Comparison of ENCODE assay signal across 27 mouse cellular contexts in the genomic region with DNA sequence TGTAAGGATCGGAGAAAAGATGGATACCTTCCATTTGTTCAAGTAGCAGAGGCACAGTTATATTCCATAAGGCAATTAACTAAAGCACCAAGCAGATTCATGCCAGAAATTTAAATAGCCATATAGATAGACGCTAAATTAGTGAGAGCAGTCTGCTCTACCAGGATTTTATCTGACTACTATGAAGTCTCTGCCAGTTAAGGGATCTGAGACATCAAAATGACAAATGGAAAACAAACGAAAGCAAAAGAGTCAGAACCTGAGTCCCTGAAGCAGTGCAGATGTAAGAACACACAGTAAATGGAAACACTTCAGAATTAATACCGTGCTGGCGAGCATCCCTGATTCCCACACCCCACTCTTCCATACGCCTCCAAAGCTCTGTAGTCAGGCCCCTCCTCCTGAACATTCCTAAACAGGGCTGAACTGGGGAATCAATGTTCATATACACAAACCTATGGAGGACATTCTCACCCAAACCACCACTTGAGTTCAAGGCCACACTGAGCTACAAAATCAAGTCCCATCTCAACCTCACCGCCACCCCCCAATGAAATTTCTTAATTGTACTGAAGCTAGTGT. TPM values are rescaled to one million over a fixed set of nuclear protein-coding genes. Genes with fewer than 3 reads are reported as not detected.
A peak's percentile ranks its signal among the peaks of the same experiment; 100 is the strongest.
DNase-seq lines count a peak whose midpoint lies in the region; ATAC-seq and TF ChIP-seq lines count a peak whose summit lies in the region.
"Had no signal": no experiment of that assay in that cellular context is flagged by ENCODE, and none has a peak within 500 bp of the region (broad histone marks: within the 10 kb centered on the region; RNA-seq: fewer than 3 reads in every experiment).

No protein-coding gene starts in this region.

- TF ChIP-seq CTCF in cerebellum, adult 2 months (IDR thresholded peaks at IDR 0.05; ENCODE audit: borderline replicate concordance, insufficient read depth, low read depth, low read length), result no peak

- H3K36me3 ChIP-seq in forebrain, embryonic 16.5 days (ENCODE audit: control insufficient read depth, insufficient read depth), result no peaks in the 10 kb centered on the region
- H3K36me3 ChIP-seq in forebrain, embryonic 10.5 days (replicated peaks), result no peaks in the 10 kb centered on the region
- H3K36me3 ChIP-seq in lung, embryonic 15.5 days, result no peaks in the 10 kb centered on the region
- no peaks in the 10 kb centered on the region for H3K36me3 ChIP-seq in midbrain, embryonic 14.5 days (ENCODE audit: control insufficient read depth, insufficient read depth, low read length)
- H3K36me3 ChIP-seq: embryonic facial prominence, embryonic 15.5 days; hindbrain, embryonic 10.5 days; liver, embryonic 13.5 days; neural tube, embryonic 15.5 days had no signal

- H3K9me3 ChIP-seq in forebrain, embryonic 16.5 days (ENCODE audit: control insufficient read depth, low read length), result no peaks in the 10 kb centered on the region
- H3K9me3 ChIP-seq in forebrain, embryonic 10.5 days, result no peaks in the 10 kb centered on the region
- H3K9me3 ChIP-seq in lung, embryonic 15.5 days, result no peaks in the 10 kb centered on the region
- no peaks in the 10 kb centered on the region for H3K9me3 ChIP-seq in midbrain, embryonic 14.5 days (ENCODE audit: control insufficient read depth, low read length)
- H3K9me3 ChIP-seq: embryonic facial prominence, embryonic 15.5 days; hindbrain, embryonic 10.5 days; liver, embryonic 13.5 days; neural tube, embryonic 15.5 days had no signal

- no peak for TF ChIP-seq POLR2A in cerebellum, adult 2 months (IDR thresholded peaks at IDR 0.05; ENCODE audit: borderline replicate concordance, insufficient read depth, low read length)

- no peak overlapping the region for H3K4me3 ChIP-seq in forebrain, embryonic 16.5 days (replicated peaks; ENCODE audit: low read length)
- H3K4me3 ChIP-seq in forebrain, embryonic 10.5 days, result no peak overlapping the region
- no peak overlapping the region for H3K4me3 ChIP-seq in lung, embryonic 15.5 days
- no peak overlapping the region for H3K4me3 ChIP-seq in midbrain, embryonic 14.5 days (replicated peaks; ENCODE audit: low read depth, low read length)
- H3K4me3 ChIP-seq in cerebellum, adult 2 months (replicated peaks; ENCODE audit: insufficient read depth, low read depth, low read length), result no peak overlapping the region
- H3K4me3 ChIP-seq: embryonic facial prominence, embryonic 15.5 days; hindbrain, embryonic 10.5 days; liver, embryonic 13.5 days; myocyte; neural tube, embryonic 15.5 days had no signal

- DNase-seq in forebrain, embryonic 10.5 days (ENCODE audit: extremely low spot score, low spot score), result no peak
- DNase-seq in 416B (ENCODE audit: low read depth), result peak; percentile 22
- peak; percentile 41 for DNase-seq in midbrain, embryonic 14.5 days
- DNase-seq in cerebellum, adult 2 months, result no peak
- DNase-seq in adrenal gland, adult 18-20 months (ENCODE audit: low spot score in 2 of 2), result no peak
- DNase-seq: adrenal gland, postnatal 25 days; B cell, adult 2 months; cerebellum, adult 9-10 months; gastrocnemius, postnatal 10 days; kidney, adult 2 months; kidney, postnatal 14 days; liver, embryonic 13.5 days; thymus, postnatal 25 days had no signal

- no peak overlapping the region for H3K9ac ChIP-seq in forebrain, embryonic 16.5 days (replicated peaks; ENCODE audit: low read depth, low read length)
- no peak overlapping the region for H3K9ac ChIP-seq in lung, embryonic 15.5 days
- H3K9ac ChIP-seq in midbrain, embryonic 14.5 days (replicated peaks; ENCODE audit: low read length), result no peak overlapping the region
- H3K9ac ChIP-seq: embryonic facial prominence, embryonic 15.5 days; liver, embryonic 13.5 days; neural tube, embryonic 15.5 days had no signal

- ATAC-seq in forebrain, embryonic 16.5 days, result peak; percentile 75
- ATAC-seq in lung, embryonic 15.5 days (ENCODE audit: borderline replicate concordance, extremely low read depth, low FRiP score, low TSS enrichment), result peak; percentile 62; the same call in 1 of the 2 replicates
- ATAC-seq in midbrain, embryonic 14.5 days (ENCODE audit: low FRiP score, low TSS enrichment), result no peak
- ATAC-seq: activated CD4-positive, CD25-positive, alpha-beta regulatory T cell, adult 4 months; Patski had no signal

- H3K4me1 ChIP-seq in forebrain, embryonic 16.5 days (replicated peaks; ENCODE audit: control insufficient read depth, insufficient read depth, low read length), result 0 out of 2 replicates have a peak, but pooled peaks cover 3% of the 10 kb centered on the region
- no peaks in the 10 kb centered on the region for H3K4me1 ChIP-seq in forebrain, embryonic 10.5 days
- H3K4me1 ChIP-seq in lung, embryonic 15.5 days, result peaks cover 7% of the 10 kb centered on the region
- no peaks in the 10 kb centered on the region for H3K4me1 ChIP-seq in midbrain, embryonic 14.5 days (ENCODE audit: control insufficient read depth, insufficient read depth, low read length)
- H3K4me1 ChIP-seq in cerebellum, adult 2 months (ENCODE audit: control insufficient read depth, insufficient read depth, low read length), result no peaks in the 10 kb centered on the region
- H3K4me1 ChIP-seq: embryonic facial prominence, embryonic 15.5 days; hindbrain, embryonic 10.5 days; liver, embryonic 13.5 days; neural tube, embryonic 15.5 days had no signal

- 62% methylated on average over 7 of the region's 7 CpGs for WGBS in forebrain, embryonic 16.5 days
- 88% methylated on average over 7 of the region's 7 CpGs for WGBS in forebrain, embryonic 10.5 days
- 50% methylated on average over 7 of the region's 7 CpGs for WGBS in lung, embryonic 15.5 days
- WGBS in midbrain, embryonic 14.5 days, result 74% methylated on average over 7 of the region's 7 CpGs
- WGBS in cerebellum, adult 2 months, result 83% methylated on average over 7 of the region's 7 CpGs

- H3K27me3 ChIP-seq in forebrain, embryonic 16.5 days (replicated peaks; ENCODE audit: control insufficient read depth, insufficient read depth, low read length), result no peaks in the 10 kb centered on the region
- no peaks in the 10 kb centered on the region for H3K27me3 ChIP-seq in forebrain, embryonic 10.5 days (ENCODE audit: poor library complexity, severe bottlenecking)
- H3K27me3 ChIP-seq in lung, embryonic 15.5 days, result no peaks in the 10 kb centered on the region
- H3K27me3 ChIP-seq in midbrain, embryonic 14.5 days (ENCODE audit: control insufficient read depth, insufficient read depth, low read length), result no peaks in the 10 kb centered on the region
- no peaks in the 10 kb centered on the region for H3K27me3 ChIP-seq in cerebellum, adult 2 months (ENCODE audit: control insufficient read depth, insufficient read depth, low read length)
- H3K27me3 ChIP-seq: embryonic facial prominence, embryonic 15.5 days; liver, embryonic 13.5 days; neural tube, embryonic 15.5 days; Patski had no signal

- no peak overlapping the region for H3K27ac ChIP-seq in forebrain, embryonic 16.5 days (ENCODE audit: low read length)
- no peak overlapping the region for H3K27ac ChIP-seq in forebrain, embryonic 10.5 days
- no peak overlapping the region for H3K27ac ChIP-seq in lung, embryonic 15.5 days
- peak overlapping the region; percentile 60 for H3K27ac ChIP-seq in midbrain, embryonic 14.5 days (replicated peaks; ENCODE audit: low read depth, low read length)
- no peak overlapping the region for H3K27ac ChIP-seq in cerebellum, adult 2 months (ENCODE audit: insufficient read depth, low read length)
- H3K27ac ChIP-seq: embryonic facial prominence, embryonic 15.5 days; hindbrain, embryonic 10.5 days; liver, embryonic 13.5 days; neural tube, embryonic 15.5 days had no signal

- H3K4me2 ChIP-seq in forebrain, embryonic 16.5 days (ENCODE audit: low read length), result no peak overlapping the region
- no peak overlapping the region for H3K4me2 ChIP-seq in lung, embryonic 15.5 days
- H3K4me2 ChIP-seq in midbrain, embryonic 14.5 days (ENCODE audit: low read length), result no peak overlapping the region
- H3K4me2 ChIP-seq: embryonic facial prominence, embryonic 15.5 days; liver, embryonic 13.5 days; neural tube, embryonic 15.5 days had no signal

RNA-seq across cellular contexts. Expression of a gene that starts 17.7 kb away (rescaled TPM):
- 0.18 and 0.21 TPM in 2 replicates for polyA plus RNA-seq in forebrain, embryonic 16.5 days (2015; fragmentation: Nextera tagmentation; extraction: Ambion mirVana)
- polyA plus RNA-seq in forebrain, embryonic 10.5 days (2016; fragmentation: Nextera tagmentation; extraction: Ambion mirVana), result not detected in 2 replicates
- not detected in 2 replicates for polyA plus RNA-seq in lung, embryonic 15.5 days (2015; fragmentation: Nextera tagmentation; extraction: Ambion mirVana)
- polyA plus RNA-seq in midbrain, embryonic 14.5 days (2014; fragmentation: Nextera tagmentation; extraction: Ambion mirVana), result 0.36 and 0.47 TPM in 2 replicates
- 0.28 and 0.32 TPM in 2 replicates for polyA plus RNA-seq in cerebellum, adult 2 months (2012; rRNA removed)
- not detected for total RNA-seq in adrenal gland, adult 18-20 months (2021)
- total RNA-seq: adrenal gland, postnatal 25 days; gastrocnemius, postnatal 10 days; heart, adult 8-10 months; layer of hippocampus, adult 8-10 months; left cerebral cortex, adult 18-20 months; megakaryocyte, adult 5-6 weeks had no signal
- polyA plus RNA-seq: activated CD4-positive, CD25-positive, alpha-beta regulatory T cell, adult 4 months; embryonic facial prominence, embryonic 15.5 days; heart, embryonic 16.5 days; hindbrain, embryonic 10.5 days; kidney, adult 2 months; limb, embryonic 11.5 days; liver, embryonic 13.5 days; myocyte; Patski had no signal

RNA-seq across cellular contexts. Expression of a gene that starts 39.1 kb away (rescaled TPM):
- polyA plus RNA-seq in forebrain, embryonic 16.5 days (2015; fragmentation: Nextera tagmentation; extraction: Ambion mirVana), result 5.9 and 6.5 TPM in 2 replicates
- polyA plus RNA-seq in forebrain, embryonic 10.5 days (2016; fragmentation: Nextera tagmentation; extraction: Ambion mirVana), result 40.4 and 41.0 TPM in 2 replicates
- 33.7 and 37.6 TPM in 2 replicates for polyA plus RNA-seq in lung, embryonic 15.5 days (2015; fragmentation: Nextera tagmentation; extraction: Ambion mirVana)
- 7.8 and 10.0 TPM in 2 replicates for polyA plus RNA-seq in midbrain, embryonic 14.5 days (2014; fragmentation: Nextera tagmentation; extraction: Ambion mirVana)
- 6.0 and 6.8 TPM in 2 replicates for polyA plus RNA-seq in cerebellum, adult 2 months (2012; rRNA removed)
- total RNA-seq in adrenal gland, adult 18-20 months (2021), result 10 to 100 TPM in 1 of 2 experiments, 1 to 10 TPM in 1; 7.2 to 11.5 TPM

Comparison
In these comparisons a context has a peak if more than half of its experiments do, and no peak if none do; other contexts are left out.
1. DNase-seq: peak in 416B (single experiment) and midbrain, embryonic 14.5 days (single experiment); none in forebrain, embryonic 10.5 days (single experiment), cerebellum, adult 2 months (0 of 2) and adrenal gland, adult 18-20 months (0 of 2).